Mouse (Mus musculus) midbrain, postnatal 0 days (tissue): ENCODE results near the gene Zfp687. TPM values are rescaled to one million over a fixed set of nuclear protein-coding genes. Genes with fewer than 3 reads are reported as not detected.

Experiments used
- ATAC-seq: fragments of 200-750 bp; cut with Nextera tagmentation; 2 replicates; pipeline ENCODE4 v1.8.0; 2017; ENCODE audit warnings: moderate number of reproducible peaks, mild to moderate bottlenecking, moderate TSS enrichment, moderate library complexity; ENCODE audit not compliant: low FRiP score
- DNase-seq: peaks from one replicate; pipeline ENCODE4 v3.0.0-alpha.2; 2015; ENCODE audit warnings: low spot score
- H3K27ac ChIP-seq: fragments of 300-500 bp; sonication (generic); 2 replicates; pipeline ENCODE4 v1.5.1; 2014; ENCODE audit warnings: low read depth, mild to moderate bottlenecking, low read length, mixed read lengths
- H3K27me3 ChIP-seq: fragments of 300-500 bp; sonication (generic); 2 replicates; pipeline ENCODE4 v1.6.1; 2014; ENCODE audit warnings: low read length, control low read depth, mixed read lengths; ENCODE audit not compliant: insufficient read depth
- H3K36me3 ChIP-seq: fragments of 300-500 bp; sonication (generic); 2 replicates; pipeline ENCODE4 v1.6.1; 2014; ENCODE audit warnings: low read length, control low read depth, mixed read lengths; ENCODE audit not compliant: insufficient read depth
- H3K4me1 ChIP-seq: fragments of 300-500 bp; sonication (generic); 2 replicates; pipeline ENCODE4 v1.6.1; 2014; ENCODE audit warnings: mild to moderate bottlenecking, control low read depth, antibody characterized with exemption, low read length, mixed read lengths; ENCODE audit not compliant: insufficient read depth
- H3K4me2 ChIP-seq: fragments of 300-500 bp; sonication (generic); 2 replicates; pipeline ENCODE4 v1.6.1; 2014; ENCODE audit warnings: low read depth, mild to moderate bottlenecking, low read length, mixed read lengths; ENCODE audit not compliant: poor library complexity, severe bottlenecking
- H3K4me3 ChIP-seq: fragments of 300-500 bp; sonication (generic); 2 replicates; pipeline ENCODE4 v1.5.1; 2014; ENCODE audit warnings: low read depth, mild to moderate bottlenecking, low read length, moderate library complexity
- H3K9ac ChIP-seq: fragments of 300-500 bp; sonication (generic); replicated peaks from 2 replicates; pipeline ENCODE4 v1.6.1; 2014; ENCODE audit warnings: mild to moderate bottlenecking, low read length, moderate library complexity, mixed read lengths; ENCODE audit not compliant: poor library complexity, severe bottlenecking
- H3K9me3 ChIP-seq: fragments of 300-500 bp; sonication (generic); 2 replicates; pipeline ENCODE4 v1.6.1; 2016; ENCODE audit warnings: low read length, control low read depth
- CTCF ChIP-seq: IDR thresholded peaks from 2 replicates; pipeline ENCODE4 v1.5.1; 2016; ENCODE audit warnings: antibody characterized with exemption, mild to moderate bottlenecking
- WGBS: fragments of 180-500 bp; shearing (Covaris S2); extraction: QIAGEN DNeasy Blood & Tissue Kit; methylation state at CpG from one replicate; pipeline ENCODE4 v1.1.7; 2014; 5-methylcytosine and 5-hydroxymethylcytosine counted together
- polyA plus RNA-seq: library from polyadenylated mRNA; unstranded; fragments of >200 nt; fragmentation: Nextera tagmentation; extraction: Ambion mirVana; gene quantifications from 2 replicates; pipeline ENCODE4 v1.2.1, GENCODE M21; 2015
- total RNA-seq: library from RNA; depleted of rRNA; stranded (reverse); fragments of >200 nt; gene quantifications from 2 replicates; pipeline ENCODE4 v1.2.3, GENCODE M21; 2014

Zfp687 gene
- total and polyA plus RNA-seq, 2 experiments from 2014 or later: 15.6 to 30.0 TPM

- no peaks in the 10 kb centered on the region for H3K4me1 ChIP-seq
- peaks cover 33% of the 10 kb centered on the region for H3K36me3 ChIP-seq
- H3K4me3 ChIP-seq: no peak overlapping the region
- H3K27me3 ChIP-seq: no peaks in the 10 kb centered on the region
- H3K27ac ChIP-seq: no peak overlapping the region
- WGBS: 88% methylated on average over 11 of the region's 11 CpGs
- TF ChIP-seq CTCF: no peak
- no peak overlapping the region for H3K9ac ChIP-seq
- no peaks in the 10 kb centered on the region for H3K9me3 ChIP-seq
- no peak for ATAC-seq
- no peak for DNase-seq
- no peak overlapping the region for H3K4me2 ChIP-seq
These were observed 30.9 kb downstream of the Zfp687 start for GRCm38 (mm10) chr3:94984312-94984711.

DNA sequence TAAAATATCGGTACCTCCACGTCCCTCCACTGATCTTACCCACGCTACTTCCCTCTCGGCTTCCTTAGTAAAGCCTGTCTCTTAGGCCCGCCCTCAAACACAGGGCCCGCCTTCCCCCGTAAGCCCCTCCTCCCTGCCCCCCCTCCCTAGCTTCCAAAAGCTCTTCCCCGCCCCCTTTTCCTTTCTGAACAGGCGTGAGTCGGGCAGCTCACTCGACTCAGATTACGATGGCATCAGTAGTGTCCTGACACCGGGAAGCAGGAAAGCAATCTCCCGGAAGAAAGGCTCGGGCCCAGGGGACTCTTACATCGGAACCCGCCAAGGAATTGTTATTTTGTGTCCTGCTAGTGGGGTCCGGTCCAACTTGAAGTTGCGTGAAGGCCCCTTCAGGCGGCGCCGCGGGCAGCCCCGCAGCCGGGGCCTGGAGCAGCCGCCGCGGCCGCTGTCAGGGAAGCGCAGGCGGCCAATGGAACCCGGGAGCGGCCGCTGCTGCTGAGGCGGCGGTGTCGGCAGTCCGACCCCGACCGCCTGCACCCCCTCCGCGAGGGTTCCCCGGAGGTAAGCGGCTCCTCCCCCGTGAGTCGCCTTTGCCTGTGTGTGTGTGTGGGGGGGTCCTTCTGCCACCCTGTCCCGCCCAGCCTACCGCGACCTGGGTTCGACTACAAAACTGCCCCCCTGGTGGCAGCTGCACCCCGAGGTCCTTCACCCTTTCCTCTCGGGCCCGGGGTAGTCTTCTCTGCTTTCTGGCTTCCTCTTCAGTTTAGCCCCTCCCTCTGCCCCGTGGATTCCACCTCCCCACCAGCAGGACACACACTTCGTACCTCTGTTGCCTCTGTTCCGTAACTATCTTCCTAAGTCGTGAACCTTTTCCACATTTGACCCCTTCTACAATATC lies 40.5 kb downstream of the Zfp687 start, which contains the start of gene Pi4kb:
Gene Pi4kb, plus strand, starts transcription at position 204 of the 895 bp plus-strand sequence.
- H3K9me3 ChIP-seq: no peaks in the 10 kb centered on the region
- H3K27ac ChIP-seq: peak within 1 kb of the TSS; percentile 88
- H3K27me3 ChIP-seq: no peaks in the 10 kb centered on the region
- under 1% methylated on average over 50 of the region's 57 CpGs for WGBS
- no peaks in the 10 kb centered on the region for H3K36me3 ChIP-seq
- peak; percentile 92 for ATAC-seq
- H3K9ac ChIP-seq: peak within 1 kb of the TSS; percentile 84
- DNase-seq: peak; percentile 95
- peak within 1 kb of the TSS; percentile 76 for H3K4me2 ChIP-seq
- peak; percentile 15; the same call in 1 of the 2 replicates for TF ChIP-seq CTCF
- H3K4me1 ChIP-seq: peaks cover 12% of the 10 kb centered on the region
- peak within 1 kb of the TSS; percentile 88 for H3K4me3 ChIP-seq

- DNase-seq (no peak), ATAC-seq (no peak; the same call in 1 of the 2 replicates)
- Histone ChIP-seq H3K4me1 (peaks cover 12% of the 10 kb centered on the region), H3K4me2 (peak overlapping the region; percentile 76), H3K36me3 (no peaks in the 10 kb centered on the region), H3K9me3 (no peaks in the 10 kb centered on the region), H3K27ac (peak overlapping the region; percentile 67), H3K4me3 (peak overlapping the region; percentile 88), H3K27me3 (no peaks in the 10 kb centered on the region), H3K9ac (peak overlapping the region; percentile 52)
- TF ChIP-seq CTCF: no peak
- 15% methylated on average over 9 of the region's 9 CpGs for WGBS
These were observed 41.2 kb downstream of the Zfp687 start for GRCm38 (mm10) chr3:94974026-94974527.

GRCm38 (mm10) chr3:94973620-94974019 lies 41.6 kb downstream of the Zfp687 start:
- Histone ChIP-seq H3K27ac (no peak overlapping the region), H3K9ac (no peak overlapping the region), H3K4me2 (peak overlapping the region; percentile 76), H3K27me3 (no peaks in the 10 kb centered on the region), H3K4me3 (peak overlapping the region; percentile 88; the same call in 1 of the 2 replicates), H3K9me3 (no peaks in the 10 kb centered on the region), H3K4me1 (peaks cover 12% of the 10 kb centered on the region), H3K36me3 (no peaks in the 10 kb centered on the region)
- no peak for TF ChIP-seq CTCF
- WGBS: 78% methylated on average over 5 of the region's 5 CpGs
- no peak for DNase-seq
- ATAC-seq: no peak

GRCm38 (mm10) chr3:94972552-94972951 lies 42.7 kb downstream of the Zfp687 start:
- no peak for DNase-seq
- Histone ChIP-seq H3K9me3 (no peaks in the 10 kb centered on the region), H3K4me1 (peaks cover 12% of the 10 kb centered on the region), H3K4me2 (no peak overlapping the region), H3K9ac (no peak overlapping the region), H3K36me3 (no peaks in the 10 kb centered on the region), H3K27me3 (no peaks in the 10 kb centered on the region), H3K27ac (no peak overlapping the region), H3K4me3 (no peak overlapping the region)
- TF ChIP-seq CTCF: no peak
- no peak for ATAC-seq
- WGBS: 81% methylated on average over 3 of the region's 3 CpGs

DNA sequence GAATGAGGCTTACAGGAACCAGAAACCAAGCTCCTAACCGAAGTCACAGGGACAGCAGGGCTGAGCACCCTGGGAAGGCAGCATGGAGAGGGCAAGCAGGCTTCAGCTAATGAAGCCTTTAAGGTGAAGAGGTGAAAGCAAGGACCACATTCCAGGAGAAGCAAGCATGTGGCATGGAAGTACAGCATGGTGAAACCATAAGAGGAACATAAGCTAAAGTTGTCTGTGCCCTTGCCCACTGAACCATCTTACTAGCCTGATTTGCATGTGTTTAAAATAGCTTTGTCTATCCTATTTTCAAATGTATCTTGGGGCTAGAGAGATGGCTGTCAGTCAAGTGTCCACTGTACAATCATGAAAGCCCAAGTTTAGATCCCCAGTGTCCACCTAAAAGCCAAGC lies 49.4 kb downstream of the Zfp687 start:
- Histone ChIP-seq H3K4me3 (no peak overlapping the region), H3K9me3 (no peaks in the 10 kb centered on the region), H3K9ac (no peak overlapping the region), H3K27ac (no peak overlapping the region), H3K36me3 (no peaks in the 10 kb centered on the region), H3K4me2 (no peak overlapping the region), H3K4me1 (no peaks in the 10 kb centered on the region), H3K27me3 (no peaks in the 10 kb centered on the region)
- DNase-seq (no peak), ATAC-seq (no peak)
- TF ChIP-seq CTCF: no peak
- 80% methylated on average over 1 of the region's 1 CpGs for WGBS
